Mouse (Mus musculus) E14TG2a.4 (cell line): ENCODE measurements around the gene Gli3.

Experiments
- H3K27me3 ChIP-seq: 2 replicates; pipeline ENCODE4 v1.6.1; 2014; ENCODE audit warnings: low read length, control low read depth; ENCODE audit not compliant: insufficient read depth
- H3K36me3 ChIP-seq: 2 replicates; pipeline ENCODE4 v1.6.1; 2014; ENCODE audit warnings: low read length, control low read depth; ENCODE audit not compliant: insufficient read depth
- H3K4me1 ChIP-seq: replicated peaks from 2 replicates; pipeline ENCODE4 v1.6.1; 2014; ENCODE audit warnings: low read depth, low read length, control low read depth
- H3K4me3 ChIP-seq: replicated peaks from 2 replicates; pipeline ENCODE4 v1.5.1; 2014; ENCODE audit warnings: mild to moderate bottlenecking, low read length
- H3K9me3 ChIP-seq: 2 replicates; pipeline ENCODE4 v1.6.1; 2014; ENCODE audit warnings: low read length, control low read depth
- CTCF ChIP-seq: conservative IDR thresholded peaks from 2 replicates; pipeline ENCODE4 v1.5.1; 2014; ENCODE audit warnings: low read length
- NANOG ChIP-seq: IDR thresholded peaks from 2 replicates; pipeline ENCODE4 v1.6.1; 2014; ENCODE audit warnings: borderline replicate concordance, low read length, mixed read lengths
- POU5F1 ChIP-seq: IDR thresholded peaks from 2 replicates; pipeline ENCODE4 v1.6.1; 2014; ENCODE audit warnings: low read length, borderline replicate concordance

Gli3 gene

DNA sequence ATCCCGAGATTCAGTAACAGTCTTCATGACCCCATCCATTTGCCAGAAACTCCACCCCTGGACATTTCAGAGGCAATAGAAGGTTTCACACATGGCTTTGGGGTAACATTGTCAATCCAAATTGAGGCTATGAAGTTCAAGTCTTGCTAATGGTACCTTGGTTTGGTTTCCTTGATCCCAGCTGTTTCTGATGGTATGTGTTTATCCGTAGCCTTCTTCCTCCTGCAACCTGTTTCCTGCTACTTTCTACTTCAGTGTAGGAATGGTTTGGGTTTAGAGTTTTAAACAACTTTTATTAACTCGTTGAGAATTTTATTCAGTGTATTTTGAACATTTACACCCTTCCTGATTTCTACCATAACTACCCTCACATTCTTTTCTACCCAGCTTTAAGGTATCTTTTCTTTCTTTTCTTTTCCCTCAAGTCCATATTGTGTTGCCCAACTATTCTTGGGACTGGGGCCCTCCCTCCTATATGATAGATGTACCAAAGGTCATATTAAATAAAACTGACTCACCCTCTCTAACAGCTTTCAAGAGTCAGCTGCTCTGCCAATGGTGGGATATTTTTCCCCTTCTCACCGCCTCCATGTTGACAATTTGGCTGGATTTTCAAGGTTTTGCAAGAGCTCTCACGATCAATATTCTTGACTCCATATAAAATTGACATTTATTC is 225.9 kb downstream of the Gli3 start:
- no peaks in the 10 kb centered on the region for H3K9me3 ChIP-seq
- no peaks in the 10 kb centered on the region for H3K36me3 ChIP-seq
- no peaks in the 10 kb centered on the region for H3K27me3 ChIP-seq
- H3K4me3 ChIP-seq, result no peak overlapping the region
- TF ChIP-seq CTCF (no peak), NANOG (no peak), POU5F1 (no peak)
- no peaks in the 10 kb centered on the region for H3K4me1 ChIP-seq

- Histone ChIP-seq H3K4me1 (no peaks in the 10 kb centered on the region), H3K9me3 (no peaks in the 10 kb centered on the region), H3K27me3 (no peaks in the 10 kb centered on the region), H3K4me3 (no peak overlapping the region), H3K36me3 (no peaks in the 10 kb centered on the region)
- TF ChIP-seq CTCF, result no peak
- no peak for TF ChIP-seq NANOG
- no peak for TF ChIP-seq POU5F1
Observed at GRCm38 (mm10) chr13:15691751-15692464, 228.9 kb downstream of the Gli3 start.

DNA sequence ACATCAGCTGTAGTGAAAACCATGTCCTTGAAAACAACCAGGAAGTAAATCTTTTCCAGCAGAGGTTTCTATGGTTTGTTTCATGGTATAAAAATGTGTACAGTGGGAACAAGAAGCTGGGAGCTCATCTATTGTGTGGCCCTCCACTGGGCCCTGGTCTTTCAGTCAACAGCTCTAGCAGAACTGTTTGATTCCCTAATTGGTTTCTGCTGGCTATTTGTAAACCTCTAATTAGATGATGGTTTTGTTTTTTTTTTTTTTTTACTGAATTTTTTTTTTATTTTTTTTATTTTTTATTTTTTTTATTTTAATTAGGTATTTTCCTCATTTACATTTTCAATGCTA is 229.4 kb downstream of the Gli3 start:
- Histone ChIP-seq H3K9me3 (no peaks in the 10 kb centered on the region), H3K4me3 (no peak overlapping the region), H3K36me3 (no peaks in the 10 kb centered on the region), H3K27me3 (no peaks in the 10 kb centered on the region), H3K4me1 (no peaks in the 10 kb centered on the region)
- no peak for TF ChIP-seq NANOG
- TF ChIP-seq CTCF, result no peak
- TF ChIP-seq POU5F1, result no peak

DNA sequence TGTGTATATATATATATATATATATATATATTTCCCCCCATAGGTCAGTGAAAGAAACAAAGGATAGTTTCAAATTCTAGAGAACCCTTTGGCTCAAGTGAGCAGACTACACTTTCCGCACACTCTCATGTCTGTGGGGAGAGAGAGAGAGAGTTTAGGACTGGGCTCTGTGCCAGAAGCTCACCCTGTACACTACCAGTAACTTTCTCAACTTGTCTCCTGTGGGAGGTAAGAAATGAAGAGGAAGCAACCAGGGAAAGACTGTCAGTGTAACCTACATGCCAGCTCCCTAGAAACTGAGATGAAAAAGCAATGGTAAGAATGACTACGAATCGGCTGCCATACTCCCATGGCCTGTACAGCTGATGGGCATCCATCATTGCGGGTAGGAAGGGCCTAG is 235.2 kb downstream of the Gli3 start:
- Histone ChIP-seq H3K4me1 (no peaks in the 10 kb centered on the region), H3K9me3 (no peaks in the 10 kb centered on the region), H3K36me3 (no peaks in the 10 kb centered on the region), H3K27me3 (no peaks in the 10 kb centered on the region), H3K4me3 (no peak overlapping the region)
- TF ChIP-seq NANOG (no peak), POU5F1 (no peak), CTCF (no peak)

GRCm38 (mm10) chr13:15699116-15699515 is 236.1 kb downstream of the Gli3 start:
- no peak for TF ChIP-seq NANOG
- no peaks in the 10 kb centered on the region for H3K4me1 ChIP-seq
- H3K9me3 ChIP-seq, result no peaks in the 10 kb centered on the region
- no peaks in the 10 kb centered on the region for H3K27me3 ChIP-seq
- H3K36me3 ChIP-seq, result no peaks in the 10 kb centered on the region
- H3K4me3 ChIP-seq, result no peak overlapping the region

- Histone ChIP-seq H3K9me3 (no peaks in the 10 kb centered on the region), H3K27me3 (no peaks in the 10 kb centered on the region), H3K4me3 (no peak overlapping the region), H3K36me3 (no peaks in the 10 kb centered on the region), H3K4me1 (no peaks in the 10 kb centered on the region; the same call in 1 of the 2 replicates)
- no peak for TF ChIP-seq NANOG
- TF ChIP-seq CTCF, result no peak
- no peak for TF ChIP-seq POU5F1
Observed at GRCm38 (mm10) chr13:15704669-15705068, 241.6 kb downstream of the Gli3 start.

DNA sequence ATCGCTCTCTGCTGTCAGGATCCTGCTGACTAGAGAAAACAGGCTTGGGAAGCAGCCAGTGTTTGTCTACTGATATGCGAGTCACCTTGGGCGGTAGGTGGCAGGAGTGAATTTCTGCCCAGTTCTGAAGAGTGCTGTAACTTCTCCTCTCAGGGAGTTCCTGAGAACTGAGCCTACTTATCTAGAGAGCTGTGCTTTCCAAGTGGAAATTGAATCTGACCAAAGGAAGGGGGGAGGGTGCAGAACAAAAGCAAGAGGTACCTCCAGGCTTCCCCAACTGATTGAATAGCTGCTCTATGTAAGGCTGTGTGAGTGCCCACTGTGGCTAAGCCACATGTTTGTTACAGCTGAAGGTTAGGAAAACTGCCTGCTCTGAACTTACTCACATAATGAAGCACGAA is 244.4 kb downstream of the Gli3 start:
- Histone ChIP-seq H3K9me3 (no peaks in the 10 kb centered on the region), H3K4me1 (no peaks in the 10 kb centered on the region; the same call in 1 of the 2 replicates), H3K36me3 (no peaks in the 10 kb centered on the region), H3K4me3 (no peak overlapping the region), H3K27me3 (no peaks in the 10 kb centered on the region)
- TF ChIP-seq NANOG, result no peak
- no peak for TF ChIP-seq POU5F1

- H3K9me3 ChIP-seq, result no peaks in the 10 kb centered on the region
- H3K4me3 ChIP-seq, result no peak overlapping the region
- H3K4me1 ChIP-seq, result peaks cover 6% of the 10 kb centered on the region; the same call in 1 of the 2 replicates
- TF ChIP-seq POU5F1 (no peak), NANOG (no peak), CTCF (no peak)
- no peaks in the 10 kb centered on the region for H3K27me3 ChIP-seq
- H3K36me3 ChIP-seq, result no peaks in the 10 kb centered on the region
Observed at GRCm38 (mm10) chr13:15713486-15713885, 250.5 kb downstream of the Gli3 start.

DNA sequence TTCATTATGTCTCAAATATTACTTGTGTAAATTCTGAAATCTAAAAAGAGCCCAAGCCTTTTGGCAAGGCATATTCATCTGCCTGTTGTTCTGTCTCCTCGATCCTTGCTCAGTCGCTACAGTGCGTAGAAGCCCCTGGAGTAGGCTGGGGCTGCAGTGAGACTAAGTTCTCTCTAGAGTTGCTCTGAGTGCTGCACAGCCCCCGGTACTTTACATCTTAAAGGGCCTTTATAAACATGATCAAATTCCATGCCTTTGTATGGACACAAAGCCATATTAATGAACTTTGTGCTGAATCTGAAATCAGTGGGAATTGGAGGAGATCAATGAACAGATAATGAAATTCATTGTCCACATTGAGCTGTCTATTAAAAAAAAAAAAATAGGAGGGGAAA is 251.3 kb downstream of the Gli3 start:
- no peaks in the 10 kb centered on the region for H3K27me3 ChIP-seq
- no peak overlapping the region for H3K4me3 ChIP-seq
- peaks cover 6% of the 10 kb centered on the region; the same call in 1 of the 2 replicates for H3K4me1 ChIP-seq
- H3K9me3 ChIP-seq, result no peaks in the 10 kb centered on the region
- TF ChIP-seq NANOG, result peak; percentile 46; the same call in 1 of the 2 replicates
- no peak for TF ChIP-seq CTCF
- no peaks in the 10 kb centered on the region for H3K36me3 ChIP-seq
